ENCODE assay signal across 10 mouse cellular contexts in the genomic region with DNA sequence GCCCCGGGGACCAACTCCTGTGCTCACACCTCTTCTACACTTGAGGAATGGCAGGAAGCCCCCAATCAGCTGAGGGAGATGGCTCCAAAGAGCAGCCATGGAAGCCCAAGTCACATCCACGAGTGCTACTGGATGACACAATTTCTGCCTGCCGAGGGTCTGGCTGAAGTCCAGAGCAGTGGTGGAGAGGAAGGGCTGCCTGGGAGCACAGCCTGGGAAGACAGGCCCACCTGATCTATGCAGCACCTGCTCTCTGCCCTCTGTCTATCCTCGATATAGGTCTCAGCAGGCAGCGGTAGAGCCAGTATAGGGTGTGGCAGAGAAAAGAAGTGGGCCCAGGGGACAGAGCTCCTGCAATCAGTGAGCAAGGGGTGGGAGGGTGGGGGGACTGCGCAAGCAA. TPM values are rescaled to one million over a fixed set of nuclear protein-coding genes. Genes with fewer than 3 reads are reported as not detected.
DNase-seq lines count a peak whose midpoint lies in the region; ATAC-seq lines count a peak whose summit lies in the region.
"Had no signal": no experiment of that assay in that cellular context is flagged by ENCODE, and none has a peak within 500 bp of the region (broad histone marks: within the 10 kb centered on the region; RNA-seq: fewer than 3 reads in every experiment).

No protein-coding gene starts in this region.

- intact Hi-C loops in heart, postnatal 14 days (cut with DNase I), result loop anchor here (1.0 kb wide), 1 partner anchor 15 kb away; no protein-coding TSS in a partner anchor

- 48% methylated on average over 6 of the region's 6 CpGs for WGBS in neural tube, embryonic 13.5 days

- 0 out of 2 replicates have a peak overlapping the region, but pooled peaks have one; percentile 38 for H3K9ac ChIP-seq in neural tube, embryonic 13.5 days

- no peak overlapping the region for H3K4me2 ChIP-seq in neural tube, embryonic 13.5 days

- H3K27ac ChIP-seq in neural tube, embryonic 13.5 days (replicated peaks), result peak overlapping the region; percentile 76; the same call in 1 of the 2 replicates

- peaks cover 81% of the 10 kb centered on the region for H3K4me1 ChIP-seq in erythroblast, embryonic 14.5 days (ENCODE audit: control insufficient read depth)
- H3K4me1 ChIP-seq in megakaryocyte, embryonic 14.5 days, result peaks cover 100% of the 10 kb centered on the region
- peaks cover 62% of the 10 kb centered on the region for H3K4me1 ChIP-seq in neural tube, embryonic 13.5 days (replicated peaks)

- H3K4me3 ChIP-seq in erythroblast, embryonic 14.5 days (replicated peaks), result peak overlapping the region; percentile 10
- H3K4me3 ChIP-seq in megakaryocyte, embryonic 14.5 days (replicated peaks), result peak overlapping the region; percentile 93
- H3K4me3 ChIP-seq in neural tube, embryonic 13.5 days, result no peak overlapping the region

- peak; percentile 62 to 68 for DNase-seq in heart, postnatal 14 days
- no peak for DNase-seq in embryo, embryonic 11 days

- ATAC-seq in erythroblast, adult 5-6 weeks (replicated peaks; ENCODE audit: low FRiP score, poor library complexity, severe bottlenecking), result no peak
- no peak for ATAC-seq in megakaryocyte, adult 5-6 weeks (ENCODE audit: poor library complexity, severe bottlenecking)
- no peak for ATAC-seq in neural tube, embryonic 13.5 days (ENCODE audit: low read depth)
- no peak for ATAC-seq in monocyte, adult 5-6 weeks (replicated peaks; ENCODE audit: insufficient number of reproducible peaks, low FRiP score, low TSS enrichment, poor library complexity, severe bottlenecking)

- H3K36me3 ChIP-seq in erythroblast, embryonic 14.5 days (ENCODE audit: control insufficient read depth), result peaks cover 65% of the 10 kb centered on the region
- peaks cover 66% of the 10 kb centered on the region for H3K36me3 ChIP-seq in megakaryocyte, embryonic 14.5 days (replicated peaks; ENCODE audit: low read length)
- no peaks in the 10 kb centered on the region for H3K36me3 ChIP-seq in neural tube, embryonic 13.5 days

- H3K9me3 ChIP-seq in erythroblast, embryonic 14.5 days (ENCODE audit: control insufficient read depth, low read length), result no peaks in the 10 kb centered on the region
- H3K9me3 ChIP-seq in megakaryocyte, embryonic 14.5 days, result no peaks in the 10 kb centered on the region
- no peaks in the 10 kb centered on the region for H3K9me3 ChIP-seq in neural tube, embryonic 13.5 days

- no peaks in the 10 kb centered on the region for H3K27me3 ChIP-seq in erythroblast, embryonic 14.5 days (ENCODE audit: control insufficient read depth)
- H3K27me3 ChIP-seq in megakaryocyte, embryonic 14.5 days (replicated peaks), result no peaks in the 10 kb centered on the region
- no peaks in the 10 kb centered on the region for H3K27me3 ChIP-seq in neural tube, embryonic 13.5 days

RNA-seq across cellular contexts. Expression of gene Gm9821, which starts 1.3 kb away (rescaled TPM):
- polyA plus RNA-seq in erythroblast, embryonic 14.5 days (2012), result not detected in 2 replicates
- not detected in 2 replicates for total RNA-seq in erythroblast, adult 5-6 weeks (2015; ENCODE audit: low replicate concordance)
- 0.28 TPM in 1 of 2 replicates, not detected in the other for total RNA-seq in erythroblast, adult 5-6 weeks (2017; ENCODE audit: low replicate concordance)
- not detected in 2 replicates for polyA plus RNA-seq in megakaryocyte, embryonic 14.5 days (2012; ENCODE audit: insufficient read depth, low replicate concordance)
- not detected in 2 replicates for total RNA-seq in megakaryocyte, adult 5-6 weeks (2015)
- total RNA-seq in megakaryocyte, adult 5-6 weeks (2017), result 0.69 TPM in 1 of 2 replicates, not detected in the other
- total RNA-seq in heart, postnatal 14 days (2021), result not detected
- polyA plus RNA-seq in neural tube, embryonic 13.5 days (2015; fragmentation: Nextera tagmentation; extraction: Ambion mirVana), result 0.22 TPM in 1 of 2 replicates, not detected in the other
- 0.29 to 0.97 TPM (median 0.32 TPM) in 3 replicates for total RNA-seq in monocyte, adult 5-6 weeks (2017)
- total RNA-seq: adrenal gland, adult 18-20 months had no signal

RNA-seq across cellular contexts. Expression of gene Mdk, which starts 14.7 kb away (rescaled TPM):
- polyA plus RNA-seq in erythroblast, embryonic 14.5 days (2012), result 1.1 and 1.8 TPM in 2 replicates
- 1.9 TPM in 1 of 2 replicates, not detected in the other for total RNA-seq in erythroblast, adult 5-6 weeks (2015; ENCODE audit: low replicate concordance)
- total RNA-seq in erythroblast, adult 5-6 weeks (2017; ENCODE audit: low replicate concordance), result 0.77 TPM in 1 of 2 replicates, not detected in the other
- polyA plus RNA-seq in megakaryocyte, embryonic 14.5 days (2012; ENCODE audit: insufficient read depth, low replicate concordance), result 45.5 and 59.2 TPM in 2 replicates
- total RNA-seq in megakaryocyte, adult 5-6 weeks (2015), result 1.3 and 2.2 TPM in 2 replicates
- not detected in 2 replicates for total RNA-seq in megakaryocyte, adult 5-6 weeks (2017)
- total RNA-seq in heart, postnatal 14 days (2021), result 10 to 100 TPM; 15.7 to 16.8 TPM
- 289 and 336 TPM in 2 replicates for polyA plus RNA-seq in neural tube, embryonic 13.5 days (2015; fragmentation: Nextera tagmentation; extraction: Ambion mirVana)
- total RNA-seq in monocyte, adult 5-6 weeks (2017), result 10.2 TPM in 1 of 3 replicates, not detected in the others

RNA-seq across cellular contexts. Expression of gene Chrm4, which starts 19.8 kb away (rescaled TPM):
- polyA plus RNA-seq in erythroblast, embryonic 14.5 days (2012), result 0.03 TPM in 1 of 2 replicates, not detected in the other
- total RNA-seq in erythroblast, adult 5-6 weeks (2015; ENCODE audit: low replicate concordance), result not detected in 2 replicates
- not detected in 2 replicates for total RNA-seq in erythroblast, adult 5-6 weeks (2017; ENCODE audit: low replicate concordance)
- 0.92 and 2.8 TPM in 2 replicates for polyA plus RNA-seq in megakaryocyte, embryonic 14.5 days (2012; ENCODE audit: insufficient read depth, low replicate concordance)
- total RNA-seq in megakaryocyte, adult 5-6 weeks (2015), result not detected in 2 replicates
- total RNA-seq in megakaryocyte, adult 5-6 weeks (2017), result not detected in 2 replicates
- not detected for total RNA-seq in heart, postnatal 14 days (2021)
- 1.2 and 1.5 TPM in 2 replicates for polyA plus RNA-seq in neural tube, embryonic 13.5 days (2015; fragmentation: Nextera tagmentation; extraction: Ambion mirVana)
- total RNA-seq in monocyte, adult 5-6 weeks (2017), result 0.29 TPM in 1 of 3 replicates, not detected in the others
- total RNA-seq: neutrophil, adult 5-6 weeks had no signal

RNA-seq across cellular contexts. Expression of gene Dgkz, which starts 28.8 kb away (rescaled TPM):
- 6.0 and 8.4 TPM in 2 replicates for polyA plus RNA-seq in erythroblast, embryonic 14.5 days (2012)
- total RNA-seq in erythroblast, adult 5-6 weeks (2015; ENCODE audit: low replicate concordance), result 35.9 and 75.1 TPM in 2 replicates
- 13.7 and 19.5 TPM in 2 replicates for total RNA-seq in erythroblast, adult 5-6 weeks (2017; ENCODE audit: low replicate concordance)
- polyA plus RNA-seq in megakaryocyte, embryonic 14.5 days (2012; ENCODE audit: insufficient read depth, low replicate concordance), result 303 and 682 TPM in 2 replicates
- total RNA-seq in megakaryocyte, adult 5-6 weeks (2015), result 94.1 and 114 TPM in 2 replicates
- 66.4 and 80.4 TPM in 2 replicates for total RNA-seq in megakaryocyte, adult 5-6 weeks (2017)
- total RNA-seq in heart, postnatal 14 days (2021), result 10 to 100 TPM; 62.3 to 63.1 TPM
- polyA plus RNA-seq in neural tube, embryonic 13.5 days (2015; fragmentation: Nextera tagmentation; extraction: Ambion mirVana), result 35.7 and 38.8 TPM in 2 replicates
- 83.0 to 148 TPM (median 110 TPM) in 3 replicates for total RNA-seq in monocyte, adult 5-6 weeks (2017)
